Mouse (Mus musculus) right cerebral cortex, postnatal 4 days (tissue): ENCODE results near the gene Mxra7.

Experiments
- DNase-seq: peaks from one replicate; pipeline ENCODE4 v3.0.0-alpha.2; 2022

Mxra7 gene

GRCm38 (mm10) chr11:116816769-116817168, 11.1 kb downstream of the Mxra7 start:
- DNase-seq, result no peak

- no peak for DNase-seq
These were observed 12.9 kb downstream of the Mxra7 start for GRCm38 (mm10) chr11:116814884-116815415.

GRCm38 (mm10) chr11:116814076-116814883, 13.6 kb downstream of the Mxra7 start:
- no peak for DNase-seq

GRCm38 (mm10) chr11:116813610-116814009, 14.2 kb downstream of the Mxra7 start:
- no peak for DNase-seq

- DNase-seq, result no peak
These were observed 14.9 kb downstream of the Mxra7 start for GRCm38 (mm10) chr11:116812793-116813529.

GRCm38 (mm10) chr11:116810983-116811901, 16.6 kb downstream of the Mxra7 start:
- DNase-seq, result peak; percentile 76

GRCm38 (mm10) chr11:116810528-116810927, 17.3 kb downstream of the Mxra7 start:
- no peak for DNase-seq

GRCm38 (mm10) chr11:116809520-116809919, 18.3 kb downstream of the Mxra7 start:
- no peak for DNase-seq

GRCm38 (mm10) chr11:116808811-116809395, 18.9 kb downstream of the Mxra7 start:
- DNase-seq, result no peak

GRCm38 (mm10) chr11:116807938-116808606, 19.8 kb downstream of the Mxra7 start:
- DNase-seq, result peak; percentile 85

GRCm38 (mm10) chr11:116807526-116807925, 20.3 kb downstream of the Mxra7 start:
- DNase-seq, result no peak

- no peak for DNase-seq
These were observed 20.7 kb downstream of the Mxra7 start for GRCm38 (mm10) chr11:116807116-116807515.

- no peak for DNase-seq
These were observed 21.4 kb downstream of the Mxra7 start for GRCm38 (mm10) chr11:116806136-116807071.

GRCm38 (mm10) chr11:116802709-116803108, 25.1 kb downstream of the Mxra7 start:
- DNase-seq, result no peak

- no peak for DNase-seq
These were observed 26.7 kb downstream of the Mxra7 start for GRCm38 (mm10) chr11:116801106-116801505.

- no peak for DNase-seq
These were observed 28.5 kb downstream of the Mxra7 start for GRCm38 (mm10) chr11:116799364-116799763.

- no peak for DNase-seq
These were observed 43.6 kb downstream of the Mxra7 start for GRCm38 (mm10) chr11:116784221-116784620.

GRCm38 (mm10) chr11:116782737-116783145, 45.1 kb downstream of the Mxra7 start:
- no peak for DNase-seq

GRCm38 (mm10) chr11:116775407-116775806, 52.4 kb downstream of the Mxra7 start, which contains the start of gene St6galnac1:
Gene St6galnac1 (minus strand): TSS chr11:116775507.
- no peak for DNase-seq

GRCm38 (mm10) chr11:116773205-116773604, 54.6 kb downstream of the Mxra7 start:
- DNase-seq, result no peak
